Mouse (Mus musculus): ENCODE data around the gene Olfr317.
"Not testable (repeated sequence)": the region's sequence is repeated elsewhere in the genome, so short reads cannot be mapped to it uniquely, and the experiment has no call there.

Olfr317 gene

GRCm38 (mm10) chr11:58738792-58739262 is at the start of gene Olfr317:
TSS of gene Olfr317 (minus strand) at chr11:58739212.
- DNase-seq (ENCODE audit: low spot score) = no peak

GRCm38 (mm10) chr11:58788346-58788745 is 49.3 kb upstream of the Olfr317 start:
- no peak for DNase-seq (ENCODE audit: low spot score)

- DNase-seq (ENCODE audit: low spot score) = no peak
Measured at GRCm38 (mm10) chr11:58787651-58788050, 48.6 kb upstream of the Olfr317 start.

GRCm38 (mm10) chr11:58784182-58784581 is 45.2 kb upstream of the Olfr317 start:
- no peak for DNase-seq (ENCODE audit: low spot score)

GRCm38 (mm10) chr11:58782480-58783089 is 43.6 kb upstream of the Olfr317 start, which contains the start of gene Olfr314:
TSS of gene Olfr314 (plus strand) at chr11:58782952.
- no peak for DNase-seq (ENCODE audit: low spot score)

GRCm38 (mm10) chr11:58772888-58773287 is 33.9 kb upstream of the Olfr317 start, which contains the start of gene Olfr315:
TSS of gene Olfr315 (plus strand) at chr11:58773188.
- DNase-seq (ENCODE audit: low spot score) = no peak

- DNase-seq (ENCODE audit: low spot score) = no peak
Measured at GRCm38 (mm10) chr11:58752434-58752833, 13.4 kb upstream of the Olfr317 start, which contains the start of gene Olfr316. TSS of gene Olfr316 (plus strand) at chr11:58752734.

GRCm38 (mm10) chr11:58751096-58751495 is 12.1 kb upstream of the Olfr317 start:
- not testable (repeated sequence) for DNase-seq (ENCODE audit: low spot score)

- no peak for DNase-seq (ENCODE audit: low spot score)
Measured at GRCm38 (mm10) chr11:58733372-58733771, 5.6 kb downstream of the Olfr317 start.

GRCm38 (mm10) chr11:58727896-58728650 is 10.9 kb downstream of the Olfr317 start:
- not testable (repeated sequence) for DNase-seq (ENCODE audit: low spot score)

GRCm38 (mm10) chr11:58723914-58724313 is 15.1 kb downstream of the Olfr317 start, which contains the start of gene Olfr318:
TSS of gene Olfr318 (minus strand) at chr11:58724014.
- no peak for DNase-seq (ENCODE audit: low spot score)

GRCm38 (mm10) chr11:58719701-58720100 is 19.3 kb downstream of the Olfr317 start:
- DNase-seq (ENCODE audit: low spot score) = no peak

- not testable (repeated sequence) for DNase-seq (ENCODE audit: low spot score)
Measured at GRCm38 (mm10) chr11:58717723-58718122, 21.3 kb downstream of the Olfr317 start.

- DNase-seq (ENCODE audit: low spot score) = no peak
Measured at GRCm38 (mm10) chr11:58709086-58709485, 29.9 kb downstream of the Olfr317 start.

- DNase-seq (ENCODE audit: low spot score) = no peak
Measured at GRCm38 (mm10) chr11:58698862-58699261, 40.1 kb downstream of the Olfr317 start, which contains the start of gene Olfr319. TSS of gene Olfr319 (plus strand) at chr11:58699162.
